Mouse (Mus musculus) G1E (cell line): ENCODE data around the gene Gm9733.
A peak's percentile ranks its signal among the peaks of the same experiment; 100 is the strongest.

Experiments
- CTCF ChIP-seq: IDR thresholded peaks from 2 replicates; pipeline ENCODE4 v1.5.1; 2012; ENCODE audit warnings: low read depth, low read length, inconsistent platforms, mixed read lengths
- POLR2AphosphoS5 ChIP-seq: IDR thresholded peaks from 2 replicates; pipeline ENCODE4 v1.6.1; 2012; ENCODE audit warnings: low read depth, low read length, inconsistent platforms; ENCODE audit not compliant: insufficient replicate concordance

DNA sequence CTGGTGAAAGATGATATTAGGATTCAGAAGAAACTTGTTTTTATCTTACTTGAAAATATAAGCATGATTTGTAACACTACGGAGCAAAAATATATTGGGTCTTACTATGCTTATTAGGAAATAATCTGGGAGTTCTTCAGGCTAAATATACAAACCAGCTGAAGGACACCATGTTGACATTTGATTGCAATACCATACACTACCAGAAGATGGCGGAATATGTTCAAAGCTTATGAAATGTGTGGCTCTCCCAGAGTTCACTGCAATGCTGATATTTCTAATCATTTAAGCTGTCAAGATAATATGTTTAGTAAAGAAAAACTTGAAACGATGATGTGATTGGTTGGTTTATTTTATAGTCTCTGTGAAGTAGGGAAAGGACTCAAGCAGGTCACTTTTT is 67.7 kb downstream of the Gm9733 start:
- TF ChIP-seq POLR2AphosphoS5 (no peak), CTCF (peak; percentile 40; the same call in 1 of the 2 replicates)
